Mouse (Mus musculus): ENCODE measurements at regions not wholly inside any gene's neighbourhood (a gene's known extent, or its start where the extent isn't known, plus 50 kb on each side); places are given as distances from the start of the nearest gene placed in this dataset.

- no peak for DNase-seq
These were observed 223.5 kb upstream of the Fam92a start for GRCm38 (mm10) chr4:12395344-12395743.

- no peak for DNase-seq
These were observed 205.2 kb upstream of the Fam92a start for GRCm38 (mm10) chr4:12376797-12377570.

GRCm38 (mm10) chr4:12369551-12369950 is 197.7 kb upstream of the Fam92a start:
- DNase-seq, result no peak

GRCm38 (mm10) chr4:12356992-12357634 is 185.3 kb upstream of the Fam92a start:
- no peak for DNase-seq

GRCm38 (mm10) chr4:12353337-12353856 is 181.6 kb upstream of the Fam92a start:
- no peak for DNase-seq

GRCm38 (mm10) chr4:12339236-12339635 is 167.4 kb upstream of the Fam92a start:
- no peak for DNase-seq

GRCm38 (mm10) chr4:12334832-12335587 is 163.2 kb upstream of the Fam92a start:
- DNase-seq, result no peak

GRCm38 (mm10) chr4:12334429-12334828 is 162.6 kb upstream of the Fam92a start:
- DNase-seq, result no peak

GRCm38 (mm10) chr4:12316024-12316423 is 144.2 kb upstream of the Fam92a start:
- no peak for DNase-seq

- DNase-seq, result no peak
These were observed 136.5 kb upstream of the Fam92a start for GRCm38 (mm10) chr4:12308332-12308731.

GRCm38 (mm10) chr4:12306618-12307565 is 135.1 kb upstream of the Fam92a start:
- DNase-seq, result no peak

- DNase-seq, result no peak
These were observed 115.4 kb upstream of the Fam92a start for GRCm38 (mm10) chr4:12287079-12287686.

- no peak for DNase-seq
These were observed 114.6 kb upstream of the Fam92a start for GRCm38 (mm10) chr4:12286391-12286790.

GRCm38 (mm10) chr4:12285983-12286382 is 114.2 kb upstream of the Fam92a start:
- DNase-seq, result no peak

GRCm38 (mm10) chr4:12277949-12278348 is 106.1 kb upstream of the Fam92a start:
- no peak for DNase-seq

- DNase-seq, result no peak
These were observed 101.6 kb upstream of the Fam92a start for GRCm38 (mm10) chr4:12273369-12273768.

GRCm38 (mm10) chr4:12272914-12273313 is 101.1 kb upstream of the Fam92a start:
- no peak for DNase-seq

GRCm38 (mm10) chr4:12272378-12272777 is 100.6 kb upstream of the Fam92a start:
- no peak for DNase-seq

GRCm38 (mm10) chr4:12263746-12264145 is 91.9 kb upstream of the Fam92a start:
- DNase-seq, result no peak

- DNase-seq, result no peak
These were observed 91.4 kb upstream of the Fam92a start for GRCm38 (mm10) chr4:12263197-12263596.

GRCm38 (mm10) chr4:12247994-12248393 is 76.2 kb upstream of the Fam92a start:
- DNase-seq, result no peak

GRCm38 (mm10) chr4:12246595-12246994 is 74.8 kb upstream of the Fam92a start:
- DNase-seq, result no peak

Data from cerebellum, adult 9-10 months (tissue).